Mouse (Mus musculus) telencephalon, adult 2 months (tissue): ENCODE measurements around the gene Fpgs.

ENCODE experiments used
- DNase-seq: peaks from one replicate; pipeline ENCODE4 v3.0.0-alpha.2; 2011; ENCODE audit warnings: low read depth, low spot score

The Fpgs gene

DNA sequence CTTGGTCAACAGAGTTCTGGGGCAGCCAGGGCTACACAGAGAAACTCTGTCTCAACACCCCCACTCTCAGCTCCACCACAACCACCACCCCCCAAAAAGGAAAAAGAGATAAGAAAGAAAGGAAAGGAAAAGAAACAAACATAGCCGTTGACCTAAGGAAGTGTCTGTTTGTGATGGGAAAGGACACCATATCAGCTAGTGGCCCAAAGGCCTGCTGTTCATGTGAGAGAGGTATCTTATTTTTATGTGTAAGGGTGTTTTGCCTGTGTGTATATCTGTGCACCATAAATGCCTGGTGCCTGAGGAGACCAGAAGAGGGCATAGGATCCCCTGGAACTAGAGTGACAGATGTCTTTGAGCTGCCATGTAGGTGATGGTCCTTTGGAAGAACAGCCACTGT, 64.3 kb downstream of the Fpgs start:
- no peak for DNase-seq

DNA sequence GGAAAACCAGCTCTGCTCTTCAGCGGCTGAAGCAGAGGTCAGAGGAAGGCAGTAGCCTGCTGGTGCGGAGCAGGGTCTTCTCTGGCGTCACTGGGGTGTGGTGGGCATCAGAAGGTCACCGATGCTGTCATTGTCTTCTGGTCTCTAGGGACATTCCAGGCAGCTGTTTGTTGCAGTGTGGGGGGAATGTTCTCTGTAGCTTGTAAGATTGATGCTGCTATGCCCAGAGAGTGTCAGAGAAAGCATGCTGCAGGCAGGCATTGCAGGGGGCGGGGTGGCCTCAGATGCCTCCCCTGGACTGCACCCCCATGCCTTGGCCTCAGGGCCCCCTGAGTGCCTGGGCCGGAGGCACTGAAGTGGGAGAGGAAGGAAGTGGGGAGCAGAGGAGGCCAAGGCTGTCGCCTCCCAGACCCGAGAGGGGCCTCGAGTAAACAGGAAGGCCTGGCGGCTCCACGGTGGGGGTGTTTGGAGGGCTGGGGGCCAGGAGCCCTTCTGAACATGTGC, 66.1 kb downstream of the Fpgs start:
- DNase-seq = no peak

DNA sequence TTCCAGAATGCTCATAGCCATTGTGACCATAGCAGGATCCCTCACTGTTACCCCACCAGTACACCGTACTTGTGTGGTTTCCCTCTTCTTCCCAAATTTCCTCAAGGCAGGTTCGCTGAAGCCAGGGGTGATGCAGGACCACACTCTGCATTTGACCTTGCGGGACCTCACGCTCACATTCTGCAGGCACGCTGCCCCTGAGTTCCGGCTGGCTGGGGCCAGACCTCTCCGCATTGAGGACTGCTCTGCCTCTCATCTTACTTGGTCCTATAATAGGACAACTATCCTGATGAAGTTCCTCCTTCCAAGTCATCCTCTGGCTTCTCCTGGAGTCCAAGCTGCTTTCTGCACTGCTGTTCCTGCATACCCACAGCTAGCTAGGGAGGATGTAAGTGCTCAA, 67.3 kb downstream of the Fpgs start:
- DNase-seq = no peak

DNA sequence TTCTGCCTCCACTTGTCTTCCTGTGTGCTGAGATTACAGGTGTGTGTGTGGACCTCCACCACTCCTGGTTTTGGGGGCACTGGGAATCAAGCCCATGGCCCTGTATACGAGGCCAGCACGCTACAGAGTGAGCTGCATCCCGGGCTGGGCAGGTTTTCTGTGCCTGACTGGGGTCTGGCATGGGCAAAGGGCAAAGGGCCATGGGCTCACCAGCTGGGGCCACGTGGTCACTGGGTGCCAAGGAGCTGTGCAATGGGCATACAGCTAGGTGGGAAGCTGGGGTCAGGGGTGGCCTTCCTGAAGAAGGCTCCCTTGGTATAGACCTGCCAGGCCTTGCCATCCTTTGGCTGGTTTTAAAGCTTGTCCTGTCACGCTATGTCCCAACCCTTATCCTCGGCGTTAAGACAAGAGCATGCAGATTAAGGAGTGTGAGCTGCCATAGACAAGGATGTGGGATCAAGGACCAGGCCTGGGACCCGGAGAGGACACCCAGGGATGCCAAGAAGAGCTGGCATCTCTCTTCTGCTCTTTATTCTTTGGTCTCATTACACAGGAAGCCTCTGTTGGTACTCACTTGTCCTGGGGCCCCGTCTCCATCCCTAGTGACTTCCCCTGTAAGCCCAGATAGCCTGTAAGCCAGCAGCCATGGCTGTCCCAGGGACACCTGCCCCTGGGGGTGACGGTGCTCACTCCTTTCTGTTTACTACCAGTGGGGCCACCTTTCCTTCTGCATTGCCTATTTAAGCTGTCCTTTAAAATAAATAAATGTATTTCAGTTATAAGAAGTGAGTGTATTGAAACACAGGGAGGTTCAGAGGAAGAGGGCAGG, 69.5 kb downstream of the Fpgs start:
- DNase-seq = no peak

DNA sequence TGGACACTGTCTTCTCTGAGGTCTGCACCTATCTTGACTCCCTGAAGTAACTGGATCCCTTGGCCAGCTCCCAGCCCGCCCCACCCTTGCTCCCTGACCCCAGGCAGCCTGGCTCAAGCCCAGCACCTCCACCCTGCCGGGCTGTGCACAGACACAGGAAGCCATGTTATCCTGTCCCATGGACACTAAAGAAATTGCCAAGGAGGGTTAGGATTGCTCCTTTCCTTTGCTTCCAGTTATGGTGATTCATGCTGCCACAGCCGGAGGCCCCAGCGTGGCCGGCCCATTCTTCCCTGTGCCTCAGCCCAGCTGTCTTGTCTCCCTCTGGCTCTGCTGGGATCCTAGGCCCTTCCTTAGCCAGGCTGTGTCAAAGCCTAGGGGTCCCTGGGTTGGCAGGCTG, 70.3 kb downstream of the Fpgs start:
- no peak for DNase-seq
